Mouse (Mus musculus) lung, embryonic 16.5 days (tissue): ENCODE results near the gene Prkg1. TPM values are rescaled to one million over a fixed set of nuclear protein-coding genes. Genes with fewer than 3 reads are reported as not detected.

ENCODE experiments used
- ATAC-seq: fragments of 200-750 bp; cut with Nextera tagmentation; 2 replicates; pipeline ENCODE4 v1.8.0; 2017; ENCODE audit warnings: low read depth, mild to moderate bottlenecking, moderate library complexity
- H3K27ac ChIP-seq: fragments of 300-500 bp; sonication (generic); 2 replicates; pipeline ENCODE4 v1.5.1; 2014; ENCODE audit warnings: mild to moderate bottlenecking, control low read depth, low read length
- H3K27me3 ChIP-seq: fragments of 300-500 bp; sonication (generic); 2 replicates; pipeline ENCODE4 v1.6.1; 2014; ENCODE audit warnings: low read depth, low read length, mixed read lengths; ENCODE audit not compliant: control insufficient read depth, insufficient read depth
- H3K36me3 ChIP-seq: fragments of 300-500 bp; sonication (generic); 2 replicates; pipeline ENCODE4 v1.6.1; 2014; ENCODE audit warnings: low read length; ENCODE audit not compliant: control insufficient read depth, insufficient read depth
- H3K4me1 ChIP-seq: fragments of 300-500 bp; sonication (generic); replicated peaks from 2 replicates; pipeline ENCODE4 v1.6.1; 2014; ENCODE audit warnings: low read length, mixed read lengths; ENCODE audit not compliant: control insufficient read depth, insufficient read depth
- H3K4me2 ChIP-seq: fragments of 300-500 bp; sonication (generic); 2 replicates; pipeline ENCODE4 v1.6.1; 2014; ENCODE audit warnings: low read depth, low read length, control low read depth
- H3K4me3 ChIP-seq: fragments of 300-500 bp; sonication (generic); 2 replicates; pipeline ENCODE4 v1.5.1; 2014; ENCODE audit warnings: mild to moderate bottlenecking, low read length, control low read depth
- H3K9ac ChIP-seq: fragments of 300-500 bp; sonication (generic); 2 replicates; pipeline ENCODE4 v1.6.1; 2014; ENCODE audit warnings: low read length, control low read depth
- H3K9me3 ChIP-seq: fragments of 300-500 bp; sonication (generic); 2 replicates; pipeline ENCODE4 v1.6.1; 2016; ENCODE audit warnings: low read length; ENCODE audit not compliant: control insufficient read depth
- WGBS: fragments of 180-500 bp; shearing (Covaris S2); extraction: QIAGEN DNeasy Blood & Tissue Kit; methylation state at CpG from one replicate; pipeline ENCODE4 v1.1.7; 2014; 5-methylcytosine and 5-hydroxymethylcytosine counted together
- polyA plus RNA-seq: library from polyadenylated mRNA; unstranded; fragments of >200 nt; fragmentation: Nextera tagmentation; extraction: Ambion mirVana; gene quantifications from 2 replicates; pipeline ENCODE4 v1.2.1, GENCODE M21; 2015

Prkg1 gene
- polyA plus RNA-seq, 1 experiment from 2014 or later = 6.9 TPM

DNA sequence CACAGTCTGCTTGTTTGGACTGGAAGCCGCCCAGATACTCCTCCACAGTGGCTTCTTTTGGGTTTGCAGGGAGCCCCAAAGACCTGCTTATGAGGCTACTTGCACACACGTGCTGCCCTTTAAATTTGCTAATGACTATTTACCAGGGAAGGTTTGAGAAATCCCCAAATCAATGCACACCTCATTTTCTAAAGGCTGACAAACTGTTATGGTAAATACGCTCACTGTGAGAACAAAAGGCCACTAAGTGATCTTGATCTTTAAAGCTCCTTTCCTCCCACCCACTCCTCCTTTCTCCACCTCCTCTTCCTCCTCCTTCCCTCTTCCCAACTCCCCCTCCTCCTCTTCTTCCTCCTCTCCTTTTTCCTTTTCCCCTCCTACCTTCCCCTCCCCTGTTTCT is 658.8 kb downstream of the Prkg1 start:
- no peaks in the 10 kb centered on the region for H3K9me3 ChIP-seq
- H3K4me2 ChIP-seq = no peak overlapping the region
- H3K4me3 ChIP-seq = no peak overlapping the region
- H3K27ac ChIP-seq = no peak overlapping the region
- no peak for ATAC-seq
- no peak overlapping the region for H3K9ac ChIP-seq
- H3K36me3 ChIP-seq = no peaks in the 10 kb centered on the region
- H3K4me1 ChIP-seq = peaks cover 2% of the 10 kb centered on the region; the same call in 1 of the 2 replicates
- 52% methylated on average over 3 of the region's 3 CpGs for WGBS
- H3K27me3 ChIP-seq = no peaks in the 10 kb centered on the region

DNA sequence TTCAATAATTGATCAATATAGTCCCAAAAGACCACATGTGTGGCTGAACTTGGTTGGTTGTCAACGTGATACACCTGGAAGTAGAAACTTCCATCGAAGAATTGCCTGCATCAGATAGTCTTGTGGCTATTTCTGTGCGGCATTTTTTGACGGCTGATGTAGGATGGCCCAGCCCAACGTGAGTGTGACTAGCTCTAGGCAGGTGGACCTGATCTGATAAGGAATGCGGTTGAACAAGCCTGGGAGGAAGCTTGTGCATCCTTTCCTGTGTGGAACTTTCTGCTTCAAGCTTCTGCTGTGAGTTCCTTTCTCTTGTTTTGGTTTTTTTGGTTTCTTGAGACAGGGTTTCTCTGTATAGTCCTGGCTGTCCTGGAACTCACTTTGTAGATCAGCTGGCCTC is 660.1 kb downstream of the Prkg1 start:
- Histone ChIP-seq H3K4me2 (no peak overlapping the region), H3K4me1 (peaks cover 2% of the 10 kb centered on the region; the same call in 1 of the 2 replicates), H3K27me3 (no peaks in the 10 kb centered on the region), H3K9ac (no peak overlapping the region), H3K36me3 (no peaks in the 10 kb centered on the region), H3K9me3 (no peaks in the 10 kb centered on the region), H3K27ac (no peak overlapping the region), H3K4me3 (no peak overlapping the region)
- no peak for ATAC-seq
- 63% methylated on average over 6 of the region's 6 CpGs for WGBS

DNA sequence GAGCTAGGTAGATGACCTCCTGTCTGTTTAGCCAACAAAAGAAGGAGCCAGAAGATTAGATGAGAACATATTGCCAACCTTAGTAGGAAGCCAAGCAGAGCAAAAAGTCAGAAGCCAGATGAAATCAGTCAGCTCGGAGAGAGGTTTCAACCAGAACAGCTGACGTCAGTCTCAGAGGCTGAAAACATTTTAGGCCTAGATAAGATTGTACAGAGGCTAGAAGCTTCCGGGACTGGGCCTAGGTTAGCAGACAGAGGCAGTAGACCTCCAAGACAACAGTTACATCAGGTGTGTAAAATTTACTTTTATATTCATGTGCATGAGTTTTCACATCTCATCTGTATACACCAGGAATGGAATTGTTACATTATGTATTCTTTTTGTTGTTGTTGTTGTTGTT is 665.5 kb downstream of the Prkg1 start:
- no peak overlapping the region for H3K4me2 ChIP-seq
- no peaks in the 10 kb centered on the region for H3K36me3 ChIP-seq
- no peak overlapping the region for H3K27ac ChIP-seq
- no peaks in the 10 kb centered on the region for H3K4me1 ChIP-seq
- H3K27me3 ChIP-seq = no peaks in the 10 kb centered on the region
- no peaks in the 10 kb centered on the region for H3K9me3 ChIP-seq
- no peak overlapping the region for H3K4me3 ChIP-seq
- H3K9ac ChIP-seq = no peak overlapping the region
- WGBS = 77% methylated on average over 3 of the region's 3 CpGs
- no peak for ATAC-seq

DNA sequence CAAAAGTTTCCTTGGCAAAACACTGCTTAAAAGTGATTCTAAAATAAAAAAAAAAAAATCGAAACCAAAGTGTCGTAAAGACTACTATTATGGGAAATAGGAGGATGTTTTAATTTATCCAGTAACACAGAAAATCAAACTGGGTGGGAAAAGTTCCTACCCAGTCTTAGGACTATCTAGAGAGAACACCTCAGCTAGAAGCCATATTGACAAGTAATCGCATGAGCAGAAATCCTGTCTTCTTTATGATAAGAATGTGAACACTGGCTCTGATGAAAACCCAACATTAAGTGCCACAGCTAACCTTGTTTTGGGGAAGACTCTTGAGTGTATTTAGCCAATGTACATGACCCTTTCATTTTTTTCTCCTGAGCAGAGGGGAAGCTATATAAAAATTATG is 667.0 kb downstream of the Prkg1 start:
- Histone ChIP-seq H3K4me1 (no peaks in the 10 kb centered on the region), H3K27me3 (no peaks in the 10 kb centered on the region), H3K9ac (no peak overlapping the region), H3K27ac (no peak overlapping the region), H3K9me3 (no peaks in the 10 kb centered on the region), H3K4me2 (no peak overlapping the region), H3K36me3 (no peaks in the 10 kb centered on the region), H3K4me3 (no peak overlapping the region)
- ATAC-seq = no peak
- 67% methylated on average over 3 of the region's 3 CpGs for WGBS

DNA sequence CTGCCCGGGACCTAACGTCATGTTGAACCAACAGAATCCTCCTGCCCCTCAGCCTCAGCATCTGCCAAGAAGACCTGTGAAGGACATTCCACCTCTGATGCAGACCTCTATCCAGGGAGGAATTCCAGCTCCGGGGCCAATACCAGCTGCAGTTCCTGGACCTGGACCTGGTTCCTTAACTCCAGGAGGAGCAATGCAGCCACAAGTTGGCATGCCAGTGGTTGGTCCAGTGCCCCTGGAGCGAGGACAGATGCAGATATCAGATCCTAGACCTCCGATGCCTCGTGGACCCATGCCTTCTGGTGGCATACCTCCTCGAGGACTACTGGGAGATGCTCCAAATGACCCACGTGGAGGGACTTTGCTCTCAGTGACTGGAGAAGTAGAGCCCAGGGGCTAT is 681.1 kb downstream of the Prkg1 start:
- no peak for ATAC-seq
- H3K4me3 ChIP-seq = peak overlapping the region; percentile 70
- peaks cover 7% of the 10 kb centered on the region for H3K4me1 ChIP-seq
- WGBS = 97% methylated on average over 8 of the region's 8 CpGs
- peak overlapping the region; percentile 74 for H3K9ac ChIP-seq
- H3K4me2 ChIP-seq = peak overlapping the region; percentile 86
- H3K27ac ChIP-seq = no peak overlapping the region
- peaks cover 30% of the 10 kb centered on the region for H3K36me3 ChIP-seq
- no peaks in the 10 kb centered on the region for H3K27me3 ChIP-seq
- H3K9me3 ChIP-seq = peaks cover 14% of the 10 kb centered on the region; the same call in 1 of the 2 replicates

DNA sequence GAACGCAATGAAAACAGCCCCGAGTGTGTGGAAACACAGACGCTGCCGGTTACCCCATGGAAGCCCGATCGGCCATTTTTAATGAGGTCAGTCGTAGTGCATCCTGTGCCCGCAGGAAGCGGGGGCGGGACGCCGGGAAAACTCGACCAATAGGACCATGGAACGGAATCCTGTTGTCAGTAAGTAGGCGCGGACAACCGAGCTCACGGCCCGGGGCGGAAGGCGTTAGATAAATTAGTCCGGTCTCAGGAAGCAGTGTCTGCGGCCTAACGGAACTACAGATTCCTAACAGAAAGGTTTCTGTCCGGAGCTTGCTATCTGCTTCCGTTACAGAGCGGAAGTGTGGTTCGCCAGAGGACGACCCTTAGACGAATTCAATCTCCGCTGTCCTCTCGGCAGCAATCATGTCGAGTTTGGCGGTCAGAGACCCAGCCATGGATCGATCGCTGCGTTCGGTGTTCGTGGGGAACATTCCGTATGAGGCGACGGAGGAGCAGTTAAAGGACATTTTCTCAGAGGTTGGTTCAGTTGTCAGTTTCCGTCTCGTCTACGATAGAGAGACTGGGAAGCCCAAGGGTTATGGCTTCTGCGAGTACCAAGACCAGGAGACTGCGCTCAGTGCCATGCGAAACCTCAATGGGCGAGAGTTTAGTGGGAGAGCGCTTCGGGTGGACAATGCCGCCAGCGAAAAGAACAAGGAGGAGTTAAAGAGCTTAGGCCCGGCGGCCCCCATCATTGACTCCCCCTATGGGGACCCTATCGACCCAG is 682.0 kb downstream of the Prkg1 start, which contains the start of gene Cstf2t:
Gene Cstf2t (plus strand): TSS at position 176 of the 768 bp plus-strand sequence.
- Histone ChIP-seq H3K36me3 (peaks cover 30% of the 10 kb centered on the region), H3K9me3 (peaks cover 14% of the 10 kb centered on the region; the same call in 1 of the 2 replicates), H3K4me3 (peak within 1 kb of the TSS; percentile 70), H3K4me2 (peak within 1 kb of the TSS; percentile 86), H3K27ac (peak within 1 kb of the TSS; percentile 65), H3K4me1 (peaks cover 7% of the 10 kb centered on the region), H3K9ac (peak within 1 kb of the TSS; percentile 74), H3K27me3 (no peaks in the 10 kb centered on the region)
- ATAC-seq = peak; percentile 100
- 3% methylated on average over 56 of the region's 56 CpGs for WGBS

DNA sequence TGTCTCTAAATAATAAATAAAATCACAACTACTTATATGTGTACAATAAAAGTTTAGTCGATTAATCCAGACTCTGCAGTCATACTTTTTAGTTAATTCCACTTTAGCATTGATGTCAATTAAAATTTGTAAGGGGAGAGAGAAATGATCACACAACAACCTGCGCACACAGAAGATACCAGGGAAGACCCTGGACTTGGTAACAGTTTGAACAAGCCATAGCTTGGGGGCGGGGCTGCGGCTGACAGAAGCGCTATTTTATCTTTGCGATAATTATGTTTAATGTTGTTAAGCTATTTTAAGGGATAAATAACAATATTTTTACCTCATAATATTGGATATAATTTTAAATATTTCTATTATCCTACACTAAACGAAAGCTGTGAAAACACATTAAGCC is 682.6 kb downstream of the Prkg1 start:
- peak overlapping the region; percentile 86 for H3K4me2 ChIP-seq
- H3K9me3 ChIP-seq = peaks cover 14% of the 10 kb centered on the region; the same call in 1 of the 2 replicates
- peaks cover 7% of the 10 kb centered on the region for H3K4me1 ChIP-seq
- no peaks in the 10 kb centered on the region for H3K27me3 ChIP-seq
- H3K27ac ChIP-seq = peak overlapping the region; percentile 43; the same call in 1 of the 2 replicates
- WGBS = 18% methylated on average over 7 of the region's 7 CpGs
- ATAC-seq = no peak
- peak overlapping the region; percentile 62 for H3K9ac ChIP-seq
- H3K4me3 ChIP-seq = peak overlapping the region; percentile 70
- H3K36me3 ChIP-seq = peaks cover 29% of the 10 kb centered on the region

DNA sequence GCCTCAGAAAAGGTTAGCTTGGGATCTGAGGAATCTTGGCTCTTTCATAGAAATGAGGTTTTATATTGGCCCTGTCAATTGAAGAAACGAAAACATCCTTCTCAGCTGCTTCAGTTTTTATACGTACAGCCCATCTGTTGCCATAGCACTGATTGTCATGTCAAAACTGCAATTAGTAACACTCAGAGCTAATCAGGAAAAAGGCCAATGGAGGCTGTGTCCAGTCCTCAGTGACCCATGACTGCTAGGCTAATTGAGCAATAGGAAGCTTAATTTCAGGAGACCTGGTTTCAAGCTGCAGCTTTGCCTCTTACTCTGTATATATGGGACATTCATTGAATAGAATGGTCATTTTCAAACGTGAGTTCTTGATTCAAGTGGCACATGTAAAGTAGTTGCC is 686.6 kb downstream of the Prkg1 start:
- 69% methylated on average over 3 of the region's 3 CpGs for WGBS
- H3K9me3 ChIP-seq = no peaks in the 10 kb centered on the region
- no peak for ATAC-seq
- no peaks in the 10 kb centered on the region for H3K4me1 ChIP-seq
- H3K27me3 ChIP-seq = no peaks in the 10 kb centered on the region
- H3K36me3 ChIP-seq = no peaks in the 10 kb centered on the region
- H3K4me3 ChIP-seq = no peak overlapping the region
- no peak overlapping the region for H3K27ac ChIP-seq
- no peak overlapping the region for H3K9ac ChIP-seq
- H3K4me2 ChIP-seq = no peak overlapping the region

DNA sequence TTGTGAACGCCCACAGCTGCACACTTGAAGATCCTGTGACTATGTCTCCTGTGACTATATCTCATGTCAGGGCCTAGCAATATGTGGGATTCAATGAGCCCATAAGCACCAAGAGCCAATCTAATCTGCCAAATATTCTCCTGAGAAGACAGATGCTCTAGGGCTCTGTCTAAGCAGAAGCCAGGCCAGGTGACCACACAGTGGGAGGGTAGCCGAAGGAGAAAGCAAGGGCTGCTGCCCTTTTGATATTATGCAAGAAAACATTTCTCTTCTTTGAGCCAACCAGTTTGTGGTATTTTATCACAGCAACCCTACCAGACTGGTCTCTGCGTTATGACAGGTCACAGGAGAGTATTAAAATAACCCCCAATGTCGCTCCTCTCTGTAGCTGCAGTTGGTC is 688.7 kb downstream of the Prkg1 start:
- no peak overlapping the region for H3K9ac ChIP-seq
- no peaks in the 10 kb centered on the region for H3K4me1 ChIP-seq
- H3K4me3 ChIP-seq = no peak overlapping the region
- ATAC-seq = no peak
- no peak overlapping the region for H3K27ac ChIP-seq
- no peaks in the 10 kb centered on the region for H3K9me3 ChIP-seq
- no peaks in the 10 kb centered on the region for H3K27me3 ChIP-seq
- no peaks in the 10 kb centered on the region for H3K36me3 ChIP-seq
- WGBS = 81% methylated on average over 4 of the region's 4 CpGs
- no peak overlapping the region for H3K4me2 ChIP-seq
